Mouse (Mus musculus) ES-E14 (cell line): Measurements from ENCODE around the gene Ccdc13. TPM values are rescaled to one million over a fixed set of nuclear protein-coding genes. Genes with fewer than 3 reads are reported as not detected.

Source experiments
- DNase-seq: peaks from one replicate; pipeline ENCODE4 v3.0.0-alpha.2; 2013; ENCODE audit warnings: low read depth, low spot score
- H3K27ac ChIP-seq: 2 replicates; pipeline ENCODE4 v1.5.1; 2012; ENCODE audit warnings: low read depth, mild to moderate bottlenecking, low read length, moderate library complexity, mixed read lengths; ENCODE audit not compliant: poor library complexity, insufficient read depth, severe bottlenecking
- H3K36me3 ChIP-seq: 2 replicates; pipeline ENCODE4 v1.6.1; 2012; ENCODE audit warnings: mild to moderate bottlenecking, low read length, moderate library complexity, mixed read lengths; ENCODE audit not compliant: control insufficient read depth, poor library complexity, insufficient read depth, severe bottlenecking
- H3K4me1 ChIP-seq, 2 experiments: fragments of 150-350 bp in 1 of 2; sonication (generic) in 1 of 2; 2 replicates each; pipeline ENCODE4 v1.6.1; 2012; ENCODE audit warnings: low read length in 2 of 2, mild to moderate bottlenecking in 1 of 2, mixed read lengths in 1 of 2; ENCODE audit not compliant: control insufficient read depth in 2 of 2, insufficient read depth in 2 of 2, poor library complexity in 1 of 2
- H3K4me3 ChIP-seq, 2 experiments: fragments of 150-350 bp in 1 of 2; sonication (generic) in 1 of 2; 2 replicates each; pipeline ENCODE4 v1.5.1; 2012; ENCODE audit warnings: low read length in 2 of 2, low read depth in 1 of 2, mild to moderate bottlenecking in 1 of 2, mixed read lengths in 1 of 2; ENCODE audit not compliant: insufficient read depth in 1 of 2, poor library complexity in 1 of 2, severe bottlenecking in 1 of 2
- H3K9ac ChIP-seq: 2 replicates; pipeline ENCODE4 v1.6.1; 2012; ENCODE audit warnings: low read depth, mild to moderate bottlenecking, low read length, mixed read lengths; ENCODE audit not compliant: poor library complexity, insufficient read depth, severe bottlenecking
- H3K9me3 ChIP-seq: fragments of 150-350 bp; sonication (generic); 2 replicates; pipeline ENCODE4 v1.6.1; 2012; ENCODE audit warnings: low read depth, mild to moderate bottlenecking, low read length; ENCODE audit not compliant: control insufficient read depth, insufficient read depth
- CHD2 ChIP-seq: IDR thresholded peaks from 2 replicates; pipeline ENCODE4 v1.6.1; 2014; ENCODE audit warnings: mild to moderate bottlenecking, low read depth, low read length, inconsistent platforms
- HCFC1 ChIP-seq: IDR thresholded peaks from 2 replicates; pipeline ENCODE4 v1.6.1; 2012; ENCODE audit warnings: low read length, inconsistent platforms, borderline replicate concordance; ENCODE audit not compliant: insufficient read depth
- MAFK ChIP-seq: IDR thresholded peaks from 2 replicates; pipeline ENCODE4 v1.6.1; 2014; ENCODE audit warnings: mild to moderate bottlenecking, low read depth, low read length, inconsistent platforms; ENCODE audit not compliant: insufficient read depth
- ZC3H11A ChIP-seq: IDR thresholded peaks from 2 replicates; pipeline ENCODE4 v1.6.1; 2012; ENCODE audit warnings: low read depth, mild to moderate bottlenecking, inconsistent platforms, low read length, borderline replicate concordance
- ZNF384 ChIP-seq: IDR thresholded peaks from 2 replicates; pipeline ENCODE4 v1.6.1; 2012; ENCODE audit warnings: low read depth, low read length, inconsistent platforms
- in situ Hi-C, 2 experiments: fragments of 600-800 bp; cut with MboI; formaldehyde crosslinking; loops; one replicate each; pipeline ENCODE4 v1.15.1; 2025; ENCODE audit warnings: low sequenced_read_pairs in 2 of 2, inconsistent platforms in 1 of 2; ENCODE audit not compliant: unreplicated experiment in 2 of 2
- total RNA-seq: library from RNA; depleted of rRNA; stranded (reverse); fragments of 300-350 nt; gene quantifications from 2 replicates; pipeline ENCODE4 v1.2.3, GENCODE M21; 2012

The Ccdc13 gene
- total RNA-seq, 1 experiment = 0.58 TPM

- Histone ChIP-seq H3K27ac (no peak overlapping the region), H3K4me3 (no peak overlapping the region), H3K4me1 (peaks cover 0 to 2% of the 10 kb centered on the region in 2 experiments; a peak in 1 of 4 replicates), H3K9ac (no peak overlapping the region), H3K9me3 (no peaks in the 10 kb centered on the region), H3K36me3 (no peaks in the 10 kb centered on the region)
- in situ Hi-C loops = no loop called here
- TF ChIP-seq ZNF384 = no peak
- no peak for TF ChIP-seq MAFK
- no peak for TF ChIP-seq ZC3H11A
- TF ChIP-seq CHD2 = no peak
- no peak for TF ChIP-seq HCFC1
- DNase-seq = no peak
Measured at GRCm38 (mm10) chr9:121823991-121824390, 15.3 kb downstream of the Ccdc13 start.

GRCm38 (mm10) chr9:121823051-121823450 is 16.2 kb downstream of the Ccdc13 start:
- H3K9me3 ChIP-seq = no peaks in the 10 kb centered on the region
- peaks cover 0 to 2% of the 10 kb centered on the region in 2 experiments; a peak in 1 of 4 replicates for H3K4me1 ChIP-seq
- H3K4me3 ChIP-seq = no peak overlapping the region
- H3K9ac ChIP-seq = no peak overlapping the region
- no peak for TF ChIP-seq MAFK
- TF ChIP-seq ZNF384 = no peak
- no peak for TF ChIP-seq HCFC1
- TF ChIP-seq CHD2 = no peak
- no peak for TF ChIP-seq ZC3H11A
- no peaks in the 10 kb centered on the region for H3K36me3 ChIP-seq
- no peak for DNase-seq
- no peak overlapping the region for H3K27ac ChIP-seq
- in situ Hi-C loops = no loop called here

- in situ Hi-C loops = no loop called here
- DNase-seq = no peak
- no peak overlapping the region for H3K27ac ChIP-seq
- H3K36me3 ChIP-seq = no peaks in the 10 kb centered on the region
- no peaks in the 10 kb centered on the region for H3K9me3 ChIP-seq
- no peak overlapping the region for H3K4me3 ChIP-seq
- TF ChIP-seq ZNF384 (no peak), CHD2 (no peak), ZC3H11A (no peak)
- H3K4me1 ChIP-seq = peaks cover 0 to 2% of the 10 kb centered on the region in 2 experiments; a peak in 1 of 4 replicates
- H3K9ac ChIP-seq = no peak overlapping the region
Measured at GRCm38 (mm10) chr9:121822585-121822991, 16.7 kb downstream of the Ccdc13 start.

- no peaks in the 10 kb centered on the region for H3K36me3 ChIP-seq
- peaks cover 0 to 2% of the 10 kb centered on the region in 2 experiments; a peak in 1 of 4 replicates for H3K4me1 ChIP-seq
- H3K27ac ChIP-seq = no peak overlapping the region
- in situ Hi-C loops = no loop called here
- DNase-seq = no peak
- H3K9me3 ChIP-seq = no peaks in the 10 kb centered on the region
- no peak overlapping the region for H3K4me3 ChIP-seq
- no peak overlapping the region for H3K9ac ChIP-seq
- no peak for TF ChIP-seq MAFK
- no peak for TF ChIP-seq HCFC1
- TF ChIP-seq CHD2 = no peak
- TF ChIP-seq ZNF384 = no peak
- TF ChIP-seq ZC3H11A = no peak
Measured at GRCm38 (mm10) chr9:121820765-121821164, 18.5 kb downstream of the Ccdc13 start.

- Histone ChIP-seq H3K4me1 (peaks cover 0 to 2% of the 10 kb centered on the region in 2 experiments; a peak in 1 of 4 replicates), H3K9ac (no peak overlapping the region)
Measured at GRCm38 (mm10) chr9:121819771-121820471, 19.3 kb downstream of the Ccdc13 start.

More at GRCm38 (mm10) chr9:121819771-121820471, 19.3 kb downstream of the Ccdc13 start:
- no peak overlapping the region for H3K27ac ChIP-seq
- H3K36me3 ChIP-seq = no peaks in the 10 kb centered on the region
- no peak for TF ChIP-seq MAFK
- no peak for TF ChIP-seq ZNF384
- TF ChIP-seq HCFC1 = no peak
- TF ChIP-seq CHD2 = no peak
- no peak for TF ChIP-seq ZC3H11A
- H3K9me3 ChIP-seq = no peaks in the 10 kb centered on the region
- H3K4me3 ChIP-seq = no peak overlapping the region
- in situ Hi-C loops = no loop called here
- no peak for DNase-seq
